Mouse (Mus musculus): Measurements from ENCODE around the gene Shank3.

Gene Shank3

DNA sequence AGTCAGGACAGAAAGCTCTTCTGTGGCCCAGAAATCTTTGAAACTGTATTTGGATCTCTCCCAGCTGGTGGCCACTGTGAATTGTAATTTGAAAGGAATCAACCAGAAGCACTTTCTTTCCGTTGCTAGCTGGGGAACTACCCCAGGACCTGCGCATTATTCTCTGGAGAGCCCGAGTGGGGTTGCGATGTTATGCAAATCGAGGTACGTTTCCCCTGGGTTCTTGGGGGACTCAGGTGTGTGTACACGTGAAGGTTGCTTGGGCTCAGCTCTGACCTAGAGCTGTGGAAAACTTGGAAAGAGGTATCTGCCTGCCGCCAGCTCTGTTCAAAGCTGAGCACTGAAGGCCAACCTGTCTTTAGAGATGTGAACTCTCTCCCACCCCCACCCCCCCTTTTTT, 21.6 kb upstream of the Shank3 start:
- no peak for DNase-seq (ENCODE audit: low spot score)

DNA sequence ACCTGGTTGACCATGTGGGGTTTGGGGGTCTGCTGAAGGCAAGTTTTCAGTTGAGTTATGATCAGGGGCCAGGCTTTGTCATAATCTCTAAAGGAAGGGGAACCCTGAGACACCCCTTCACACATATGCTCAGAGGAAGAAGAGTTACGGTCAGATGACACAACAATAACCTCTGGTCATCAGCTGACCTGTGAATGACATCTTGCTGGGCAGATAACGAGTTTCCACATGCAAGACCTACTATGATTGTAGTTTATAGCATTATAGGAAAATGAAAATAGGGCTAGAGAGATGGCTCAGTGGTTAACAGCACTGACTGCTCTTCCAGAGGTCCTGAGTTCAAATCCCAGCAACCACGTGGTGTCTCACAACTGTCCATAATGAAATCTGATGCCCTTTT, 20.8 kb upstream of the Shank3 start:
- DNase-seq (ENCODE audit: low spot score): no peak

GRCm38 (mm10) chr15:89480584-89480983, 18.8 kb upstream of the Shank3 start:
- no peak for DNase-seq (ENCODE audit: low spot score)

DNA sequence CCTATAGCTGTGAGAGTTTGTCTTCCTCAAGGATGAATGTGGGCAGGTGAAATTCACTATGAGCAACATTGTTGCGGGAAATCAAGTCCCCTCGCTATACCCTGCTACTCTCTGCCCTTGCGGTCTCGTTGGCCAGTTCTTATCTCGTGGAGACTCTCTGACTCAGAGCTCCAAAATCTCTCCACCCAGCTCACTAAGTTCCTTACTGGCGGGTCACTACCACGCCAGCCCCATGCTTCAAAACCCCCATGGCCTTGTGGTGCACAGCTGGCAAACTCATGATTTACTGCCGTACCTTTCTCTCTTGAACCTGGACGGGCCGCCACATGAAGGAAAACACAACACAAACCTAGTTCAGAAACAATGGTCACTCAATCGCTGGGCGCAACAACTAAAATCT, 11.2 kb upstream of the Shank3 start:
- no peak for DNase-seq (ENCODE audit: low spot score)

GRCm38 (mm10) chr15:89488611-89489117, 10.8 kb upstream of the Shank3 start:
- no peak for DNase-seq (ENCODE audit: low spot score)

DNA sequence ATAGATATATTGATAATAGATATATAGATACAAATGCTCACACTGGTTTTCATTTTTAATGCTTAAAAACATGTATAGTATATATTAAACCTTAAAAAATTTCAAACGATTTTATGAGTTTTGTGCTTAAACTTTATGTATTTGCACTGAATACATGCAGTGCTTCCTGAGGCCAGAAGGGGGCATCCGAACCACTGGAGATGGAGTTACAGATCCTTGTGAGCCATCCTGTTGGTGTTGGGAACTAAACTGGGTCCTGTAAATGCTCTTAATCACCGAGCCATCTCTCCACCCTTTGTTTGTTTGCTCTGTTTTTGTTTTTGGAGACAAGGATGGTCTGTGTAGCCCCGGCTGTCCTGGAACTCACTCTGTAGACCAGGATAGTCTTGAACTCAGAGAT, 4.5 kb upstream of the Shank3 start:
- DNase-seq (ENCODE audit: low spot score): no peak

- DNase-seq (ENCODE audit: low spot score): no peak
Measured at GRCm38 (mm10) chr15:89496131-89496530, 3.3 kb upstream of the Shank3 start.

DNA sequence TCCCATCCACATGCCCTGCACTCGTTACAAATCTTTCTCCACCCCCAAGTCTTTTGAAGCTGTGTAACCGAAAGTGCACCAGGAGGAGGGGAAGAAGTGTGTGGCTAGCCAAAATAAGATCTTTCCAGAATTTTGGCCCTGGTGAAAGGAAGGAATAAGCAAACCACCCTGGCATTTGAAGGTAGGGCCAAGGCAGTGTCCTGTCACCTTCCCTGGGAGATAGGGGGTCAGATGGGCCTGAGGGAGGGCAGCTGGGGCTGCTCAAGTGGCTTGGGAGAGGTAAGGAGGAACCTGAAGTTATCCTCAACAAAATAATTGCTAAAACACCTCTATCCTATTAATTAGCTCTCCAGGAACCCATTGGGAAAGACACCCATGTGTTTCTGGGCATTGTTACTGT, 2.6 kb upstream of the Shank3 start:
- no peak for DNase-seq (ENCODE audit: low spot score)

- no peak for DNase-seq (ENCODE audit: low spot score)
Measured at GRCm38 (mm10) chr15:89497391-89498048, 1.9 kb upstream of the Shank3 start.

DNA sequence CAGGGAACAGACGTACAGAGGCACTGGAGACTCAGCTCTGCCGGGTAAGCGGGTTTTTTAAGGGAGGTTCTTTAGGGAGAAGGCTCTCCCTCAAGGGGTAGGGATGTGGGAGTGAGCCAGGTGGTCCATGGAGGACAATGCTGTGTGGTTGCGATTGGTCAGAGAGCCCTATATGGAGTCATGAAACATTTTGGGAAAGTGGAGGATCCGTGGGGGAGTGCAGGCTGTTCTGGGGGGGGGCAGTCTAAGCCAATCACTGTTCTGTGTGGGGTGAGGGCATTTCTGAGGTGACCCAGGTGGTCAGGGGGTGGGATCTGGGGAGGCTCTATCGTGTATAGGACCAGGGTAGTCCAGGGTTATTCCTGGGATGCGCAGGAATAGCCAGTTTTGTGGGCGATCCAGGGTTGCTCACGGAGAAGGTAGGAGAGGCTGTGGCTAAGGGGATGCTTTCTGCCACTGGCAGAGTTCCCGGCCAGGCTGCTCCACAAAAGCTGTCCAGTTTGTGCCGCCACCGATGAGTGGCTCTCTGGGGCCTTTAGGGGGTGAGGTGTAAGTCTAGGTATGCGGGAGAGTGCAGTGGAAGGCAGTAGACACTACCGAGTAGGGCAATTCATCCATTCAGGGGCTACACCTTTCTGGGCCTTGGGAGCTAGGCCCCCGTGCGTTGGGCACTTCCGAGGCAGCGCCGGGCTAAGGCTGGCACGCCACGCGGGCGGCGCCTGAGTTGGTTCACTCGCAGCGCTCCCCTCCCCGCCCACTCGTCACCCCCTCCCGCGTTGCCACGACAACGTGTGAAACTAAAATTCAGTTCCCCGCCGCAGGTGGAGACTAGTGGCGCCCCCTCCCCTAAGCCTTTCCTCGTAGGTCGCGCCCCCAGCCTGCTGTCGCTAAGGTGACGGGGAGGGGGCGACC, 1.1 kb upstream of the Shank3 start:
- DNase-seq (ENCODE audit: low spot score): no peak

GRCm38 (mm10) chr15:89499784-89500220, 379 bp downstream of the Shank3 start:
- no peak for DNase-seq (ENCODE audit: low spot score)

GRCm38 (mm10) chr15:89500221-89500791, 883 bp downstream of the Shank3 start:
- no peak for DNase-seq (ENCODE audit: low spot score)

- DNase-seq (ENCODE audit: low spot score): no peak
Measured at GRCm38 (mm10) chr15:89501321-89501720, 1.9 kb downstream of the Shank3 start.

DNA sequence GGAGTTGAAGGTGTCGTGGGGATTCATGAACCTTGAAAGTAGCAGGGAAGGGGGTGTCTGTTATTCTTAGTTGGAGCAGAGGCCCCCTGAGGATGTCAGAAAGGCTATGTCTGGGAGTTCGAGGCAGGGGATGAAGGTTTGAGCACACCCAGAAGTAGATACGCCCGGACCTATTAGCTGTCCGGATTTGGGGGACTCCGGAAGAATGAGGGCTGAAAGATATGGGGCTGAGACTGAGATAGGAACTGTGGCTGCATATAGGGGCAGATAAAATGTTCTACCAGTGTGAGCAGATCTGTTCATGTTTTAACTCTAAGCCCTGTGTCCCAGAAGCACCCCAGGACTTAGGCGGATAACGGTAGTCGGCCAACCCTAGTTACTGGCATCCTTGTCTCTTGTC, 5.4 kb downstream of the Shank3 start:
- no peak for DNase-seq (ENCODE audit: low spot score)

DNA sequence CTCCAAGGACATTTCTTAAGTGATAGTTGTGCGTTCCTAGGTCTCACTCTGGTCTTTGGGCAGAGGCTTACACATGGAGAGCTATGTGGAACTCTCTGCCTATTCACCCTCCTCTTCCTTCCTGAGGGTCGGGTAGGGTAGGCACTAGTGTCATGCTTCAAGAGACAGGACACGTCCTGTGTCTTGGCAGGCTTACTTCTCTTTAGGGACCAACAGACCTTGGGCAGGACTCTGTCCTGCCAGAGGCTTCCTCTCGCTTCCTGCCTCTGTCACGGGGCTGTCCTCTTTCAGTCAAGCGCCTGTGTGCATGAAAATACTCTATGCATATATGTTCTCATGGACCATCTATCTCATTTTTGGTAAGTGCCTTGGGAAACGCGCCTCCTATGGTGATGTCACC, 8.3 kb downstream of the Shank3 start:
- DNase-seq (ENCODE audit: low spot score): no peak

GRCm38 (mm10) chr15:89512679-89513078, 13.3 kb downstream of the Shank3 start:
- no peak for DNase-seq (ENCODE audit: low spot score)

GRCm38 (mm10) chr15:89521951-89522350, 22.5 kb downstream of the Shank3 start:
- no peak for DNase-seq (ENCODE audit: low spot score)

- no peak for DNase-seq (ENCODE audit: low spot score)
Measured at GRCm38 (mm10) chr15:89522566-89523282, 23.3 kb downstream of the Shank3 start.

DNA sequence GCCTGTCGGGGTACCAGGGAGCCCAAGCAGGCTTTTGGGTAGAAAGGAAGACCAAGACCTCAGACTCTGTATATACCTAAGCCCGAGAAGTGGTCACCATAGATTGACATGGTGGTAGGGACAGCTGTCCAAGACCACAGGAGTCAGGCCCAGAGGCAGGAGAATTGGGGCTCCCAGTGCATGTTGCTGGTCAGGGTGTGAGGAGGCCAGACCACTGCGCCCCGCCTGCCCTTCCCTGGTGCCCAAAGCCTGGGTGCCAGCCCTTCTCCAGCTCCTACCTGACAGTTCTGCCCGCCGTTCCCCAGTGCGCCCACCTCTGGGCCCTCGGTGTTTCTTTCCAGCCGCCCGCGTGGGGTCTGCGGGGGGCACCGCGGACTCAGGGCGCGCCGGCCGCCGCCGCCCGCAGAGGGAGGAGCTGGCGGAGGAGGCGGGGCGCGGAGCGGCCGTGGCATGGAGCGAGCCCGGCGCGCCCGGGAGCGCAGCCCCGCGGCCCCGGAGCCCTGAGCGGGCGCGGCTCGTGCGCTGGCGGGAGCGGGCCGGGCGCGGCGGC, 23.9 kb downstream of the Shank3 start:
- no peak for DNase-seq (ENCODE audit: low spot score)

DNA sequence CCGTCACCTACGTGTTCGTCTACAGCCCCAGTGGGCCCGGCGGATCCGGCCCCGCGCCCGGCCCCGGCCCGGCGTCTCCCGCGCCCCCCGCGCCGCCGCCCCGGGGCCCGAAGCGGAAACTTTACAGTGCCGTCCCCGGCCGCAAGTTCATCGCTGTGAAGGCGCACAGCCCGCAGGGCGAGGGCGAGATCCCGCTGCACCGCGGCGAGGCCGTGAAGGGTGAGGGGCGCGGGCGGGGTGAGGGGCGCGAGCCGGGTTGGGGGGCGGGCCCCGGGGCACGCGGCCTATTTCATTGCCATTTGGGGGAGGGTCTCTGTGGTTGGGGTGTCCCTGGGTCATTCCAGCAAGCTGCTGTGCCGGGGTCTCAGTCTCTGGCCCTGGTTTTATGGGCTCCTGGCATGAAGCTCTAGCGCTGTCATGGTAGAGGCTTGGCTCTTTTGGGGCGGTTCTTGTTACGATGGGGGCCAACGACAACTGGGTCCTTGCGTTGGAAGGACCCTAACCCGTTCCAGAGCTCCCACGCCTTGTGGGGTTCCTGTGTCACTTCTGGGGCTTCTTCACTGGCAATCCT, 24.7 kb downstream of the Shank3 start:
- DNase-seq (ENCODE audit: low spot score): no peak

DNA sequence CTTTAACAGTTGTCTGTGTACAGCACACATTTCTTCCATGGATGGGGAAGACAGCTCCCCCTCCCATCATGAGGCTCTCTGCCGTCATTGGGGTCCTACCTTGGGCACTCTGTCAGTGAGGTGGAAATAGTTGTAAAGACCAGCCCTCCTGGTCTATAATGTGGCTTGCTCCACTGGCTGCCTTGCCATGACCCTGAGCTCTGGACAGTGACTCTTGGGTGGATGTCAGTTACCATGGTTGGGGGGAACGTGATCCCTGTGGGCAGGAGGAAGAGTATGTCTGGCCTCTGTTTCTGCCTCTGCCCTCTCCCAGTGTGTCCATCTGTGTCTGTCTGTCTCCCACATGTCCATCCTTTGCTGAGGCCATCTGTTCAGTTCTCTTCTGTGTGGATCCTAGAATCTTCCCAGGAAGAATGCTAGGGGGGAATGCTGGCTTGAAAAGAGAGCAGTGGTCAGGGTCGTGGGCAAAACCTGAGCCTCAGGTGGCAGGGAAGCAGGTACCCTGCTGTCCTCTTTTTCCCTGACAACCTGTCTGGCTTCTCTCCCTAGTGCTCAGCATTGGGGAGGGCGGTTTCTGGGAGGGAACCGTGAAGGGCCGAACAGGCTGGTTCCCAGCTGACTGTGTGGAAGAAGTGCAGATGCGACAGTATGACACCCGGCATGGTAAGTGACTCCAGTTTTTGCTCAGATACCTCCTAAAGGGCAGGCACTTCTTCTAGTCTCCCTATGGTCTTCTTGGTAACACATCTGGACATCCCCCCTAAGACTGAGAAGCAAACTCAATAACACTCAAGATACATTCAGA, 25.4 kb downstream of the Shank3 start:
- DNase-seq (ENCODE audit: low spot score): no peak

All from c-Kit-positive CD71-positive TER-119-positive erythroid progenitor cells, embryonic 14.5 days (primary cell).